Mouse (Mus musculus): ENCODE measurements around the gene Use1.

GRCm38 (mm10) chr8:71376423-71377030 is 9.9 kb downstream of the Use1 start:
- TF ChIP-seq EP300 (IDR thresholded peaks at IDR 0.05; ENCODE audit: low read length) (no peak), CHD2 (IDR thresholded peaks at IDR 0.05; ENCODE audit: low read length) (no peak), JUND (conservative IDR thresholded peaks at IDR 0.05; ENCODE audit: low read depth, low read length) (no peak), NELFE (IDR thresholded peaks at IDR 0.05; ENCODE audit: low read depth, low read length) (no peak), TCF12 (IDR thresholded peaks at IDR 0.05; ENCODE audit: low read depth, low read length) (no peak), BHLHE40 (IDR thresholded peaks at IDR 0.05; ENCODE audit: low read depth, low read length) (no peak), POLR2A (IDR thresholded peaks at IDR 0.05; ENCODE audit: low read depth, low read length) (no peak)

Data from CH12.LX (cell line).